Mouse (Mus musculus): ENCODE measurements around the gene Cabp7. TPM values are rescaled to one million over a fixed set of nuclear protein-coding genes. Genes with fewer than 3 reads are reported as not detected.

Cabp7 gene
- total RNA-seq (2021), result under 1 TPM; 0.39 to 0.47 TPM
- long read RNA-seq, experiment 1, result 0 reads
- long read RNA-seq, experiment 2, partial matches to known transcripts, result 0 of 4 reads
- long read RNA-seq, experiment 2, other reads (novel, unspliced or antisense), result 0 of 4 reads

DNA sequence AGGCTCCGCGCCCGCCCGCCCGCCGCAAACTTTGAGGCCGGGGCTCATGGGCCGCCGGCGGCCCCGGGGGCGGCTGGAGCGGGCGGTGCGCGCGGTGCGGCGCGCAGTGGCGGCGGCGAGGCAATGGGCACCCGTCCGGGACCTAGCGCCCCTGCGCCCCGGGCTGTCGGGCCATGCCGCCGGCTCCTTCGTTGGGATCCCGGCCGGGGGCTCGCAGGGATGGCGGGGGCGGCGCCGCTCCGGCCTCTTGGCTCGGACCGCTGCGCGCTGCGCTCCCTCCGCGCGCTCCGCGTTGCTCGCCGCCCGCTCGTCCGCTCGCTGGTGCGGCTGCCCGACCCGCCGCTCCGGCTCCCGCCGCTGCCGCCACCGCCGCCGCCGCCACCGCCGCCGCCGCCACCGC, at the start of gene Cabp7:
TSS of gene Cabp7 (minus strand) at position 46 of the 400 bp plus-strand sequence.
- DNase-seq (ENCODE audit: low spot score in 2 of 2), result no peak

DNA sequence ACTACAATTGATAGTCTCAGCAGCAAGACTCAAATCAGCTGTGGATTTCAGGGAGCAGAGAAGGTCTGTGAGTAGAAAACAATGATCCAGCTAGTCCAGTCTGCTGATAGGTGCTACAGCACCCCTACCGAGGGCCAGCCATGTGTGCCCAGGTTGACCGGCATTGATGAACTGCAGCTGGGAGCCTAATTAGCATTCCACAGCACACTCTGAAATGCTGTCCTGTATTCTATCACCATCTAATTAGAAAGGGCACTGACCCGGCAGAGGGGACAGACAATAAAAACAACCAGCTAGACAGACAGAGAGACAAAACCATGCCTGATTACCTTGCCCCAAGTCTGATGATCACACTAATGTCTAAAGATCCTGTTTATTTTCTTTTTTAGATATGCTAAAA, 46.4 kb upstream of the Cabp7 start:
- no peak for DNase-seq (ENCODE audit: low spot score in 2 of 2)

DNA sequence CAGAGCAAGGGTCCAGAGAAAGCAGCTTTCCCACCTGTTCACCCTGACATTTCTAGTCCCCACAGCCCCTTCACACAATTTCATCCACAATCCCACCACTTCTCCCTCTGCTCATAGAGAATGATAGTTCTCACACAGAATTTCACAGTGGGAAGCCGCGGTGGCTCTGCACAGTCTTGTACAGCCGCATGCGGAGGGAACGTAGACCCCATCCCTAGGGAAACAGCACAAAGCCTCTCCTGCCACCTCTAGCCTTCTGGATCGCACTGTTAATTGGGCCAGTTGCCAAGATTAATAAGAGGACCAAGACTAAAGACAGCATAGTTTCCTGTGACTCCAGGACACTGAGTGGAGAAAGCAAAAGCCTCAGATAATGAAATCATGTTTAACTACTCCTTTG, 45.0 kb upstream of the Cabp7 start:
- no peak for DNase-seq (ENCODE audit: low spot score in 2 of 2)

- DNase-seq (ENCODE audit: low spot score in 2 of 2), result no peak
Observed at GRCm38 (mm10) chr11:4789691-4790090, 43.1 kb upstream of the Cabp7 start.

GRCm38 (mm10) chr11:4784629-4785142, 38.1 kb upstream of the Cabp7 start:
- no peak for DNase-seq (ENCODE audit: low spot score in 2 of 2)

DNA sequence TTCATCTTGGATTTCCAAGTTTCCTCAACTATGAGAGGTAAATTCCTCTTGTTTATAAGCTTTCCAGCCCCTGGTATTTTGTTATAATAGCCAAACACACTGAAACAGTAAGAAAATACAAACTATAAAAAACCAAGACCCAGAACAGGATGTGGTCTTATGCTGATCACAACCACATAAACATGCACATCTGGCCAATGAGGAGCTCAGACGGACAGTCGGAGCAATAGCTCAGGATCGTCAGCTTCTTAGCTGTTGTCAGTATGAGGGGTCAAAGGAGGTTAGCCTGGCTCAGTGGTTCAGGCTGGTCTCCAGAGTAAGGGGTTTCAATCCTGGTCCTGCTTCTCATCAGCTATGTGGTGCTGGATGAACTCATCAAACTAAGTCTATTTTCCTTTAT, 36.5 kb upstream of the Cabp7 start:
- no peak for DNase-seq (ENCODE audit: low spot score in 2 of 2)

DNA sequence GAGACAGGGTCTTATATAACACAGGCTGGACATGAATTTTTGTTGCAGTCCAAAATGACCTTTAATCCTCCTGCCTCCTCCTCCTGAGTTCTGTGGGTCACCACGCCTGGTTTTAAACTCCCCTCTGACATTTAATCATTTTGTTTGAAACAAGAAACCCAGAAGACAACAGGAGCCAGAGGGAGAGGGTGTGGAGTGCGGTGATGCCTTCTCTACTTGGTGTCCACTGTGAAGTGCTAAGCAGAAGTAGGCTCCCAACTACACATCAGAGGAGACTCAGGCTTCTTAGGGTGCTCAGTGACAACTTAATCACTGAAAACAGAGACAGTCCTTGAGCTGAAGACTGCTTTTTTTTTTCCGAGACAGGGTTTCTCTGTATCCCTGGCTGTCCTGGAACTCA, 34.3 kb upstream of the Cabp7 start:
- DNase-seq (ENCODE audit: low spot score in 2 of 2), result no peak

GRCm38 (mm10) chr11:4772925-4773324, 26.3 kb upstream of the Cabp7 start:
- peak in 1 of 2 experiments; percentile 50 for DNase-seq (ENCODE audit: low spot score in 2 of 2)

- no peak for DNase-seq (ENCODE audit: low spot score in 2 of 2)
Observed at GRCm38 (mm10) chr11:4771756-4772155, 25.2 kb upstream of the Cabp7 start.

GRCm38 (mm10) chr11:4769881-4770280, 23.3 kb upstream of the Cabp7 start:
- DNase-seq (ENCODE audit: low spot score in 2 of 2), result no peak

DNA sequence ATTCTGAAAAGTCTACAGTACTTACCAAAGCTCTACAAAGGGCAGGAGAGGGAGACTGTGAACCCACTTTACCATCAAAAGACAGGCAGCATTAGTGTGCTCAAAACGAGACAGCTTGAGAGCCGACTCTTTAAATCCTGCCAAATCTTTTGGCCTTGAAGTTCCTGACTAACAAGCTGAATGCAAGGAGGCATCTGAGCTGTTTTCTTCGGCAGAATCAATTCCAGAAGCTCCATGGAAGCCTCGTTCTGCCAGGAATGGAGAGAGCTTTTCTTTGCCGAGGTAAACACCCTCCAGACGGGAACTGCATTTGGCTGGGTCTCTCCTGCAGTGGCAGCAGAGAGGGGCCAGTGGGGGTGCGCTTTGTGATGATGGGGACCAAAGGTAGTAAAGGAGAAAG, 22.7 kb upstream of the Cabp7 start:
- DNase-seq (ENCODE audit: low spot score in 2 of 2), result no peak

DNA sequence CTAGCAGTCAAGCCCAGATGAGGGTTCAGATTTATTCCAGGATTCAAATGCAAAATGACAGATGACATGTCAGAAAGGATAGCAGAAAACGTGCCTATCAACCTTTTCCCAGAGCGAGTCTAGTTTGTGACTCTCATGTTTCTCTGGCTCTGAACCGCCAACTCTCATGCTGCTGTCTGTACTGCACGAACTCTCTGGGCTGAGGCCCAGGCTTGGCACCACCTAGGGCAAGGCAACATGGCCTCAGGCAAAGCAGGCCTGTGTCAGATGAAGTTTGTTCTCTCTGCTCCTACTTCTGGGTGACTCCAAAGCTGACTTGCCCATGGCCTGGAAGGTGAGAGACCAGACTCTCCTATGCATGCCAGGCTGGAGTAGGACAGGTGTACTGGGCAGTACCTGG, 21.8 kb upstream of the Cabp7 start:
- no peak for DNase-seq (ENCODE audit: low spot score in 2 of 2)

- no peak for DNase-seq (ENCODE audit: low spot score in 2 of 2)
Observed at GRCm38 (mm10) chr11:4764476-4764875, 17.9 kb upstream of the Cabp7 start.

GRCm38 (mm10) chr11:4763631-4764030, 17.1 kb upstream of the Cabp7 start:
- DNase-seq (ENCODE audit: low spot score in 2 of 2), result no peak

DNA sequence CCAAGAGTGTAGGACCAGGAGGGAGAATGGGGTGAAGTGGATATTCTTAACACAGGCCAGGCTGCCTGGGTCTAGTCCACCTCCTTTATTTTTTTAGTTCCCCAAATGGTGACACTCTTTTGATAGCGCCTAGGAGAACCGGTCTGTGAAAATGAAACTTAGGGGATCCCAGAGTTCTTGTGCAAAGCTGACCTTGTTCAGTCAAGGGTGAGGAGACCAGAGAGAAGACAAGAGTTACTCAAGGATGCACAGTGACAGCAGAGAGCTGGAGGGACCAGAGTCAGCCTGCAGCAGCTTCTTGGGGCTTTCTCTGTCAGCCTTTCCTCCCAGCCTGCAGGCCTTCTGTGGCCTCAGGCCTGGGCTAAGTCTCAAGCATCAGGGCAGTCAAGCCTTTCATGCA, 15.9 kb upstream of the Cabp7 start:
- no peak for DNase-seq (ENCODE audit: low spot score in 2 of 2)

GRCm38 (mm10) chr11:4761991-4762390, 15.4 kb upstream of the Cabp7 start:
- no peak for DNase-seq (ENCODE audit: low spot score in 2 of 2)

- no peak for DNase-seq (ENCODE audit: low spot score in 2 of 2)
Observed at GRCm38 (mm10) chr11:4760438-4760837, 13.9 kb upstream of the Cabp7 start.

- DNase-seq (ENCODE audit: low spot score in 2 of 2), result no peak
Observed at GRCm38 (mm10) chr11:4757789-4758158, 11.2 kb upstream of the Cabp7 start.

GRCm38 (mm10) chr11:4756984-4757788, 10.6 kb upstream of the Cabp7 start:
- no peak for DNase-seq (ENCODE audit: low spot score in 2 of 2)

DNA sequence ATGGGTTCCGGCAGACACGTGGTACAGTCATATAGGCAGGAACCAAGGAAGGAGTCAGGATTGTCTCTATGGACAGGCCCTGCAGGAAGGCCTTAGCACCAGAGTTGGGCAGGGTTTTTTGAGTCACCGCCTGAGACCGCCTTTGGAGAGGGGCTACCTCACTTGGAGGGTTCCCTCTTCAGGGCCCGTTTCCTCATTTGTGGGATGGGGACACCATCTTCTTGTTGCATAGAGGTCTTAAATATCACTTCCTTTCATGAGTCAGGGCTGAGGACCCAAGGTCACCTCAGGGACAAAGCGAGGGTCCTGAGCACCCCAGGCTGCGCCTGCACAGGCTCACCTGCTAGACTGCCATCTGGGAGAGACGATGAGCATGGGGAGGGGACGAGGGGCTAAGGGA, 9.9 kb upstream of the Cabp7 start:
- no peak for DNase-seq (ENCODE audit: low spot score in 2 of 2)

- no peak for DNase-seq (ENCODE audit: low spot score in 2 of 2)
Observed at GRCm38 (mm10) chr11:4754867-4755266, 8.3 kb upstream of the Cabp7 start.

DNA sequence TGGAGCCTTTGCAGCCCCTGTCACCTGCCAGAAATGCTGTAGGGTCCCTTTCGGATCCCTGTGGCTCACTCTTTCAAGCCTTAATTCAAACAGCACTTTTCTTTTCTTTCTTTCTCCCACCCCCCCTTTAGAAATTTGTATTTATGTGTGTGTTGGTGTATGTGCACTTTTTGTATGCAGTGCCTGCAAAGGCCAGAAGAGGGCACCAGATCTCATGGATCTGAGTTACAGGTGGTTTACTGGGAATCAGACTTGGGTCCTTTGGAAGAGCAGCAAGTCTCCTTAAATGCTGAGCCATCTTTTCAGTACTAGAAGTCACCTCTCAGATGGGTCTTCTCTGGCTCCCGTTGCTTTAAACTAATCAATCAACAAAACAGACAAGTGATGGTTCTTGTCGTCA, 7.5 kb upstream of the Cabp7 start:
- DNase-seq (ENCODE audit: low spot score in 2 of 2), result no peak

- no peak for DNase-seq (ENCODE audit: low spot score in 2 of 2)
Observed at GRCm38 (mm10) chr11:4752836-4753235, 6.3 kb upstream of the Cabp7 start.
